Mouse (Mus musculus) liver, adult 2 months (tissue): ENCODE measurements around the gene Galnt16.

Experiments used
- CTCF ChIP-seq: fragments of 200-500 bp; IDR thresholded peaks from 2 replicates; pipeline ENCODE4 v1.5.1; 2011; ENCODE audit warnings: low read depth, low read length, control low read depth
- POLR2A ChIP-seq: fragments of 200-500 bp; IDR thresholded peaks from 2 replicates; pipeline ENCODE4 v1.6.1; 2011; ENCODE audit warnings: low read length, control low read depth; ENCODE audit not compliant: insufficient read depth; ENCODE audit errors: extremely low read depth

- no peak for TF ChIP-seq CTCF
- TF ChIP-seq POLR2A = no peak
Measured at GRCm38 (mm10) chr12:80522006-80522405, 3.9 kb downstream of the Galnt16 start.
